Mouse (Mus musculus) heart, postnatal 0 days (tissue): ENCODE results near the gene Art4. TPM values are rescaled to one million over a fixed set of nuclear protein-coding genes. Genes with fewer than 3 reads are reported as not detected.
A peak's percentile ranks its signal among the peaks of the same experiment; 100 is the strongest.

Experiments
- ATAC-seq: fragments of 200-750 bp; cut with Nextera tagmentation; 2 replicates; pipeline ENCODE4 v1.8.0; 2017; ENCODE audit warnings: low read depth, moderate number of reproducible peaks, moderate library complexity; ENCODE audit not compliant: insufficient read depth
- DNase-seq: peaks from one replicate; pipeline ENCODE4 v3.0.0-alpha.2; 2016; ENCODE audit warnings: low spot score
- H3K27ac ChIP-seq: fragments of 300-500 bp; sonication (generic); 2 replicates; pipeline ENCODE4 v1.5.1; 2014; ENCODE audit warnings: low read depth, mild to moderate bottlenecking
- H3K27me3 ChIP-seq: fragments of 300-500 bp; sonication (generic); 2 replicates; pipeline ENCODE4 v1.6.1; 2014; ENCODE audit warnings: low read length, mixed read lengths; ENCODE audit not compliant: control insufficient read depth, insufficient read depth
- H3K36me3 ChIP-seq: fragments of 300-500 bp; sonication (generic); replicated peaks from 2 replicates; pipeline ENCODE4 v1.6.1; 2014; ENCODE audit warnings: low read length, mixed read lengths; ENCODE audit not compliant: control insufficient read depth, insufficient read depth
- H3K4me1 ChIP-seq: fragments of 300-500 bp; sonication (generic); 2 replicates; pipeline ENCODE4 v1.6.1; 2014; ENCODE audit warnings: antibody characterized with exemption; ENCODE audit not compliant: control insufficient read depth, insufficient read depth
- H3K4me2 ChIP-seq: fragments of 300-500 bp; sonication (generic); 2 replicates; pipeline ENCODE4 v1.6.1; 2014; ENCODE audit warnings: low read depth, mild to moderate bottlenecking, low read length, moderate library complexity
- H3K4me3 ChIP-seq: fragments of 300-500 bp; sonication (generic); 2 replicates; pipeline ENCODE4 v1.5.1; 2014; ENCODE audit warnings: low read depth, low read length
- H3K9ac ChIP-seq: fragments of 300-500 bp; sonication (generic); replicated peaks from 2 replicates; pipeline ENCODE4 v1.6.1; 2014; ENCODE audit warnings: low read depth, low read length, mixed read lengths
- H3K9me3 ChIP-seq: fragments of 300-500 bp; sonication (generic); replicated peaks from 2 replicates; pipeline ENCODE4 v1.6.1; 2016; ENCODE audit warnings: low read length; ENCODE audit not compliant: control insufficient read depth
- CTCF ChIP-seq: IDR thresholded peaks from 2 replicates; pipeline ENCODE4 v1.5.1; 2016; ENCODE audit warnings: antibody characterized with exemption, control low read depth, low read depth
- EP300 ChIP-seq: IDR thresholded peaks from 2 replicates; pipeline ENCODE4 v1.6.1; 2016; ENCODE audit warnings: antibody characterized with exemption, low read depth
- WGBS: fragments of 180-500 bp; shearing (Covaris S2); extraction: QIAGEN DNeasy Blood & Tissue Kit; methylation state at CpG from one replicate; pipeline ENCODE4 v1.1.7; 2014; 5-methylcytosine and 5-hydroxymethylcytosine counted together
- microRNA-seq: library from miRNA; unstranded; fragments of <30 nt; microRNA quantifications from one replicate; pipeline ENCODE4, GENCODE M21; 2016
- polyA plus RNA-seq: library from polyadenylated mRNA; unstranded; fragments of >200 nt; fragmentation: Nextera tagmentation; extraction: Ambion mirVana; gene quantifications from 2 replicates; pipeline ENCODE4 v1.2.1, GENCODE M21; 2015
- total RNA-seq: library from RNA; depleted of rRNA; stranded (reverse); fragments of >200 nt; gene quantifications from 2 replicates; pipeline ENCODE4 v1.2.3, GENCODE M21; 2014; ENCODE audit warnings: low replicate concordance; rRNA removed

Gene Art4
- total and polyA plus RNA-seq, 2 experiments from 2014 or later, result 8.7 to 19.3 TPM

GRCm38 (mm10) chr6:136803739-136804633 lies 53.5 kb downstream of the Art4 start, which contains the start of gene Hist4h4:
Gene Hist4h4, minus strand, starts transcription at chr6:136804415.
- TF ChIP-seq CTCF (no peak), EP300 (peak; percentile 68)
- peak within 1 kb of the TSS; percentile 67 for H3K4me3 ChIP-seq
- peak; percentile 71 for ATAC-seq
- no peaks in the 10 kb centered on the region for H3K27me3 ChIP-seq
- no peaks in the 10 kb centered on the region for H3K36me3 ChIP-seq
- under 1% methylated on average over 50 of the region's 50 CpGs for WGBS
- peak within 1 kb of the TSS; percentile 73 for H3K4me2 ChIP-seq
- no peaks in the 10 kb centered on the region for H3K9me3 ChIP-seq
- H3K27ac ChIP-seq, result peak within 1 kb of the TSS; percentile 99
- H3K9ac ChIP-seq, result peak within 1 kb of the TSS; percentile 81
- H3K4me1 ChIP-seq, result peaks cover 10% of the 10 kb centered on the region
- peak; percentile 90 for DNase-seq

- H3K9me3 ChIP-seq, result no peaks in the 10 kb centered on the region
- no peaks in the 10 kb centered on the region for H3K27me3 ChIP-seq
- H3K4me2 ChIP-seq, result peak overlapping the region; percentile 73
- TF ChIP-seq CTCF (no peak), EP300 (no peak)
- peak overlapping the region; percentile 99 for H3K27ac ChIP-seq
- DNase-seq (no peak), ATAC-seq (peak; percentile 1; the same call in 1 of the 2 replicates)
- H3K36me3 ChIP-seq, result no peaks in the 10 kb centered on the region
- H3K9ac ChIP-seq, result peak overlapping the region; percentile 81; the same call in 1 of the 2 replicates
- 7% methylated on average over 12 of the region's 12 CpGs for WGBS
- peaks cover 10% of the 10 kb centered on the region for H3K4me1 ChIP-seq
- H3K4me3 ChIP-seq, result peak overlapping the region; percentile 67
Measured at GRCm38 (mm10) chr6:136803093-136803738, 54.3 kb downstream of the Art4 start.

- Histone ChIP-seq H3K9ac (no peak overlapping the region), H3K4me1 (peaks cover 4% of the 10 kb centered on the region; the same call in 1 of the 2 replicates), H3K27ac (no peak overlapping the region), H3K4me2 (no peak overlapping the region), H3K4me3 (no peak overlapping the region), H3K9me3 (no peaks in the 10 kb centered on the region), H3K27me3 (no peaks in the 10 kb centered on the region), H3K36me3 (no peaks in the 10 kb centered on the region)
- 74% methylated on average over 6 of the region's 6 CpGs for WGBS
- DNase-seq, result no peak
- no peak for ATAC-seq
- TF ChIP-seq EP300 (no peak), CTCF (no peak)
Measured at GRCm38 (mm10) chr6:136801274-136801673, 56.3 kb downstream of the Art4 start.

GRCm38 (mm10) chr6:136800710-136801109 lies 56.8 kb downstream of the Art4 start:
- no peaks in the 10 kb centered on the region for H3K27me3 ChIP-seq
- H3K9ac ChIP-seq, result no peak overlapping the region
- no peaks in the 10 kb centered on the region for H3K36me3 ChIP-seq
- no peak for DNase-seq
- no peak overlapping the region for H3K4me3 ChIP-seq
- no peak overlapping the region for H3K27ac ChIP-seq
- no peak for ATAC-seq
- no peak overlapping the region for H3K4me2 ChIP-seq
- 88% methylated on average over 8 of the region's 8 CpGs for WGBS
- TF ChIP-seq CTCF (no peak), EP300 (no peak)
- no peaks in the 10 kb centered on the region for H3K9me3 ChIP-seq
- peaks cover 4% of the 10 kb centered on the region; the same call in 1 of the 2 replicates for H3K4me1 ChIP-seq

Small RNA genes lying within 50 kb of the gene (microRNA-seq; reads per million reads assigned to microRNA genes)
- not detected for gene Gm44364

Other genes starting within 250 kb of the Art4 start
- 6.1 and 11.9 TPM in 2 replicates for gene Plbd1, start 195.8 kb downstream of the Art4 start, total RNA-seq
- gene Plbd1, start 195.8 kb downstream of the Art4 start, polyA plus RNA-seq, result 11.7 and 13.3 TPM in 2 replicates
- gene Gucy2c, start 76.0 kb downstream of the Art4 start, total RNA-seq, result not detected in 2 replicates
- gene Gucy2c, start 76.0 kb downstream of the Art4 start, polyA plus RNA-seq, result not detected in 2 replicates
- 88.7 and 119 TPM in 2 replicates for gene Hist4h4, start 53.3 kb downstream of the Art4 start, total RNA-seq
- gene Hist4h4, start 53.3 kb downstream of the Art4 start, polyA plus RNA-seq, result 0.34 and 0.37 TPM in 2 replicates
- gene H2afj, start 49.5 kb downstream of the Art4 start, total RNA-seq, result 13.1 and 19.3 TPM in 2 replicates
- gene H2afj, start 49.5 kb downstream of the Art4 start, polyA plus RNA-seq, result 88.8 and 88.9 TPM in 2 replicates
- 0.04 and 0.43 TPM in 2 replicates for gene BC049715, start 30.1 kb downstream of the Art4 start, total RNA-seq
- 1.4 and 2.5 TPM in 2 replicates for gene BC049715, start 30.1 kb downstream of the Art4 start, polyA plus RNA-seq
- 28.2 and 37.7 TPM in 2 replicates for gene Wbp11, start 29.5 kb downstream of the Art4 start, total RNA-seq
- gene Wbp11, start 29.5 kb downstream of the Art4 start, polyA plus RNA-seq, result 51.1 and 52.7 TPM in 2 replicates
- gene Smco3, start 22.3 kb downstream of the Art4 start, total RNA-seq, result not detected in 2 replicates
- gene Smco3, start 22.3 kb downstream of the Art4 start, polyA plus RNA-seq, result not detected in 2 replicates
- gene Mgp, start 18.1 kb upstream of the Art4 start, total RNA-seq, result 344 and 362 TPM in 2 replicates
- gene Mgp, start 18.1 kb upstream of the Art4 start, polyA plus RNA-seq, result 403 and 465 TPM in 2 replicates
- gene Erp27, start 64.4 kb upstream of the Art4 start, total RNA-seq, result 1.7 TPM in 1 of 2 replicates, not detected in the other
- 0.75 and 0.83 TPM in 2 replicates for gene Erp27, start 64.4 kb upstream of the Art4 start, polyA plus RNA-seq
- gene Pde6h, start 66.1 kb upstream of the Art4 start, total RNA-seq, result 0.19 TPM in 1 of 2 replicates, not detected in the other
- gene Pde6h, start 66.1 kb upstream of the Art4 start, polyA plus RNA-seq, result 0.04 and 0.25 TPM in 2 replicates
- 42.2 and 45.9 TPM in 2 replicates for gene Arhgdib, start 84.2 kb upstream of the Art4 start, total RNA-seq
- 56.7 and 58.8 TPM in 2 replicates for gene Arhgdib, start 84.2 kb upstream of the Art4 start, polyA plus RNA-seq